In genomic region chr11:33170489-33170888, GRCm38 (mm10) we compare ENCODE assay signal across 11 mouse cellular contexts. TPM values are rescaled to one million over a fixed set of nuclear protein-coding genes. Genes with fewer than 3 reads are reported as not detected.
DNase-seq lines count a peak whose midpoint lies in the region; ATAC-seq and TF ChIP-seq lines count a peak whose summit lies in the region.
"Had no signal": no experiment of that assay in that cellular context is flagged by ENCODE, and none has a peak within 500 bp of the region (broad histone marks: within the 10 kb centered on the region; RNA-seq: fewer than 3 reads in every experiment).

No protein-coding gene starts in this region.

- H3K4me3 ChIP-seq in hindbrain, embryonic 11.5 days (ENCODE audit: low read depth, low read length): no peak overlapping the region
- no peak overlapping the region for H3K4me3 ChIP-seq in hindbrain, embryonic 12.5 days
- no peak overlapping the region for H3K4me3 ChIP-seq in cortical plate, adult 2 months (ENCODE audit: insufficient read depth, low read length)
- H3K4me3 ChIP-seq in midbrain, postnatal 0 days (ENCODE audit: low read depth, low read length): no peak overlapping the region
- H3K4me3 ChIP-seq: embryonic facial prominence, embryonic 13.5 days had no signal

- WGBS in hindbrain, embryonic 11.5 days: 17% methylated on average over 9 of the region's 9 CpGs
- 15% methylated on average over 9 of the region's 9 CpGs for WGBS in hindbrain, embryonic 12.5 days
- WGBS in midbrain, postnatal 0 days: 12% methylated on average over 9 of the region's 9 CpGs

- H3K9ac ChIP-seq in hindbrain, embryonic 11.5 days (ENCODE audit: low read depth, low read length): no peak overlapping the region
- no peak overlapping the region for H3K9ac ChIP-seq in hindbrain, embryonic 12.5 days
- no peak overlapping the region for H3K9ac ChIP-seq in midbrain, postnatal 0 days (replicated peaks; ENCODE audit: low read length, poor library complexity, severe bottlenecking)
- H3K9ac ChIP-seq: embryonic facial prominence, embryonic 13.5 days had no signal

- no peaks in the 10 kb centered on the region for H3K9me3 ChIP-seq in hindbrain, embryonic 11.5 days (ENCODE audit: control insufficient read depth, low read length)
- H3K9me3 ChIP-seq in hindbrain, embryonic 12.5 days (replicated peaks): no peaks in the 10 kb centered on the region
- no peaks in the 10 kb centered on the region for H3K9me3 ChIP-seq in midbrain, postnatal 0 days (ENCODE audit: low read length)
- H3K9me3 ChIP-seq: embryonic facial prominence, embryonic 13.5 days had no signal

- TF ChIP-seq POLR2A in cortical plate, adult 2 months (IDR thresholded peaks at IDR 0.05; ENCODE audit: extremely low read depth, insufficient read depth, low read length): no peak

- ATAC-seq in hindbrain, embryonic 11.5 days (ENCODE audit: low FRiP score): no peak
- no peak for ATAC-seq in hindbrain, embryonic 12.5 days (ENCODE audit: low FRiP score)
- no peak for ATAC-seq in midbrain, postnatal 0 days (ENCODE audit: low FRiP score)

- no peaks in the 10 kb centered on the region for H3K4me1 ChIP-seq in hindbrain, embryonic 11.5 days (replicated peaks; ENCODE audit: control insufficient read depth, insufficient read depth, low read length)
- H3K4me1 ChIP-seq in hindbrain, embryonic 12.5 days: no peaks in the 10 kb centered on the region
- H3K4me1 ChIP-seq in cortical plate, adult 2 months (ENCODE audit: control insufficient read depth, insufficient read depth, low read length): no peaks in the 10 kb centered on the region
- no peaks in the 10 kb centered on the region for H3K4me1 ChIP-seq in midbrain, postnatal 0 days (ENCODE audit: insufficient read depth, low read length)
- H3K4me1 ChIP-seq: embryonic facial prominence, embryonic 13.5 days had no signal

- no peak overlapping the region for H3K27ac ChIP-seq in hindbrain, embryonic 11.5 days (ENCODE audit: low read depth, low read length)
- no peak overlapping the region for H3K27ac ChIP-seq in hindbrain, embryonic 12.5 days
- no peak overlapping the region for H3K27ac ChIP-seq in cortical plate, adult 2 months (ENCODE audit: insufficient read depth, low read length)
- H3K27ac ChIP-seq in midbrain, postnatal 0 days (ENCODE audit: low read depth, low read length): no peak overlapping the region
- H3K27ac ChIP-seq: embryonic facial prominence, embryonic 13.5 days had no signal

- TF ChIP-seq CTCF in cortical plate, adult 2 months (IDR thresholded peaks at IDR 0.05; ENCODE audit: extremely low read depth, insufficient read depth, low read length): peak; percentile 61
- TF ChIP-seq CTCF in midbrain, postnatal 0 days (IDR thresholded peaks at IDR 0.05): peak; percentile 74

- no peak overlapping the region for H3K4me2 ChIP-seq in hindbrain, embryonic 11.5 days (replicated peaks; ENCODE audit: low read depth, low read length)
- H3K4me2 ChIP-seq in hindbrain, embryonic 12.5 days (replicated peaks): no peak overlapping the region
- H3K4me2 ChIP-seq in midbrain, postnatal 0 days (ENCODE audit: low read depth, low read length, poor library complexity, severe bottlenecking): no peak overlapping the region
- H3K4me2 ChIP-seq: embryonic facial prominence, embryonic 13.5 days had no signal

- no peaks in the 10 kb centered on the region for H3K27me3 ChIP-seq in hindbrain, embryonic 11.5 days (ENCODE audit: control insufficient read depth, insufficient read depth, low read length)
- peaks cover 4% of the 10 kb centered on the region for H3K27me3 ChIP-seq in hindbrain, embryonic 12.5 days
- H3K27me3 ChIP-seq in midbrain, postnatal 0 days (ENCODE audit: insufficient read depth, low read length): no peaks in the 10 kb centered on the region

- DNase-seq in hindbrain, embryonic 11.5 days (ENCODE audit: low spot score): peak; percentile 82
- peak; percentile 68 to 69 for DNase-seq in B cell, adult 2 months
- DNase-seq in R1 (ENCODE audit: low read depth, low spot score): peak; percentile 74
- peak; percentile 40 to 75 for DNase-seq in kidney, postnatal 36 days
- peak; percentile 51 for DNase-seq in midbrain, postnatal 0 days (ENCODE audit: low spot score)
- DNase-seq in thymus, postnatal 4 days: peak; percentile 76

- no peaks in the 10 kb centered on the region for H3K36me3 ChIP-seq in hindbrain, embryonic 11.5 days (ENCODE audit: control insufficient read depth, insufficient read depth, low read length)
- no peaks in the 10 kb centered on the region for H3K36me3 ChIP-seq in hindbrain, embryonic 12.5 days
- H3K36me3 ChIP-seq in midbrain, postnatal 0 days (ENCODE audit: insufficient read depth, low read length): no peaks in the 10 kb centered on the region
- H3K36me3 ChIP-seq: embryonic facial prominence, embryonic 13.5 days had no signal

RNA-seq across cellular contexts. Expression of gene Npm1, which starts 7.5 kb away (rescaled TPM):
- 962 and 974 TPM in 2 replicates for polyA plus RNA-seq in hindbrain, embryonic 11.5 days (2014; fragmentation: Nextera tagmentation; extraction: Ambion mirVana)
- polyA plus RNA-seq in hindbrain, embryonic 12.5 days (2016; fragmentation: Nextera tagmentation; extraction: Ambion mirVana): 615 and 624 TPM in 2 replicates
- 178 and 182 TPM in 2 replicates for polyA plus RNA-seq in cortical plate, adult 2 months (2012; rRNA removed)
- total RNA-seq in midbrain, postnatal 0 days (2014; rRNA removed): 303 and 313 TPM in 2 replicates
- 321 and 334 TPM in 2 replicates for polyA plus RNA-seq in midbrain, postnatal 0 days (2015; fragmentation: Nextera tagmentation; extraction: Ambion mirVana)

RNA-seq across cellular contexts. Expression of gene Fgf18, which starts 23.3 kb away (rescaled TPM):
- 6.4 and 8.1 TPM in 2 replicates for polyA plus RNA-seq in hindbrain, embryonic 11.5 days (2014; fragmentation: Nextera tagmentation; extraction: Ambion mirVana)
- polyA plus RNA-seq in hindbrain, embryonic 12.5 days (2016; fragmentation: Nextera tagmentation; extraction: Ambion mirVana): 9.8 and 10.7 TPM in 2 replicates
- 1.8 and 2.0 TPM in 2 replicates for polyA plus RNA-seq in cortical plate, adult 2 months (2012; rRNA removed)
- total RNA-seq in midbrain, postnatal 0 days (2014; rRNA removed): 6.7 and 10.8 TPM in 2 replicates
- polyA plus RNA-seq in midbrain, postnatal 0 days (2015; fragmentation: Nextera tagmentation; extraction: Ambion mirVana): 6.5 and 7.7 TPM in 2 replicates

RNA-seq across cellular contexts. Expression of gene Tlx3, which starts 32.9 kb away (rescaled TPM):
- 12.9 and 19.0 TPM in 2 replicates for polyA plus RNA-seq in hindbrain, embryonic 11.5 days (2014; fragmentation: Nextera tagmentation; extraction: Ambion mirVana)
- 29.8 and 33.8 TPM in 2 replicates for polyA plus RNA-seq in hindbrain, embryonic 12.5 days (2016; fragmentation: Nextera tagmentation; extraction: Ambion mirVana)
- polyA plus RNA-seq in cortical plate, adult 2 months (2012; rRNA removed): not detected in 2 replicates
- total RNA-seq in midbrain, postnatal 0 days (2014; rRNA removed): 2.5 and 7.2 TPM in 2 replicates
- 0.22 TPM in 1 of 2 replicates, not detected in the other for polyA plus RNA-seq in midbrain, postnatal 0 days (2015; fragmentation: Nextera tagmentation; extraction: Ambion mirVana)
- total RNA-seq: left cerebral cortex, postnatal 36 days had no signal
- polyA plus RNA-seq: stomach, embryonic 14.5 days had no signal

Comparison
In these comparisons a context has a peak if more than half of its experiments do, and no peak if none do; other contexts are left out.
1. RNA of gene Tlx3, which starts 32.9 kb away (polyA plus RNA-seq): 29.8 to 33.8 TPM in hindbrain, embryonic 12.5 days and 12.9 to 19.0 TPM in hindbrain, embryonic 11.5 days; 0.22 TPM in midbrain, postnatal 0 days and not detected in cortical plate, adult 2 months; every median in the first group is over 10 times any median in the second.
2. Peak in every context shown above with its lines, with median percentiles within 50 percentile points of each other: DNase-seq.